Mouse (Mus musculus): Measurements from ENCODE around the gene Clec4n. TPM values are rescaled to one million over a fixed set of nuclear protein-coding genes. Genes with fewer than 3 reads are reported as not detected.
"Not testable (repeated sequence)": the region's sequence is repeated elsewhere in the genome, so short reads cannot be mapped to it uniquely, and the experiment has no call there.

Clec4n gene
- polyA plus RNA-seq (2011; ENCODE audit: insufficient read depth, insufficient read length, low read depth, missing spikeins) = not detected in 2 replicates

DNA sequence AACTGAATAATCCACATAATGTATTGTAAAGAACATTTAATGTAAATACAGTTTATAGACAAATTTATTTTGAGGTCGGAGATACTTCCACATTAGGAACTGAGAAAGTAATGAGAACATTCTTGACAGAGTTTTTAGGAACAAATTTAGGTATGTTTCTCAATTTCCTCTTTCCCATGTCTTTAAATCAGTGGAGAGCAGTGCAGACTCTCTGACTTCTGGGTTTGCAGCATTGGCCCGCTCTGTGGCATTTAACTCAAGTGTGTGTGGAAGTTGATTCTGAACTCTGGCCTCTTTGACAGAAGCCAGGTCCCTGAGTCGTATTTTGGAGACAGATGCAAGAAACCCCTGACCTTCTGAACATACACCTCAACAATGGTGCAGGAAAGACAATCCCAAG lies at the start of gene Clec4n:
Gene Clec4n, plus strand, starts transcription at position 200 of the 400 bp plus-strand sequence.
- Histone ChIP-seq H3K4me3 (ENCODE audit: low read depth, low read length) (no peak within 1 kb of the TSS), H3K27ac (ENCODE audit: insufficient read depth, low read length) (no peak within 1 kb of the TSS), H3K36me3 (ENCODE audit: control insufficient read depth, insufficient read depth, low read length, poor library complexity, severe bottlenecking) (no peaks in the 10 kb centered on the region), H3K9ac (ENCODE audit: low read depth, poor library complexity, severe bottlenecking) (no peak within 1 kb of the TSS), H3K27me3 (ENCODE audit: control insufficient read depth, insufficient read depth, low read length, poor library complexity, severe bottlenecking) (no peaks in the 10 kb centered on the region), H3K9me3 (replicated peaks; ENCODE audit: control insufficient read depth, insufficient read depth, low read length, poor library complexity, severe bottlenecking) (no peaks in the 10 kb centered on the region), H3K4me1 (ENCODE audit: control insufficient read depth, insufficient read depth, low read length) (no peaks in the 10 kb centered on the region)
- TF ChIP-seq POLR2A (IDR thresholded peaks at IDR 0.05; ENCODE audit: insufficient read depth, low read length) (no peak), CTCF (IDR thresholded peaks at IDR 0.05; ENCODE audit: low read depth, low read length) (no peak), EP300 (IDR thresholded peaks at IDR 0.05; ENCODE audit: insufficient read depth, low read depth, low read length) (no peak)

DNA sequence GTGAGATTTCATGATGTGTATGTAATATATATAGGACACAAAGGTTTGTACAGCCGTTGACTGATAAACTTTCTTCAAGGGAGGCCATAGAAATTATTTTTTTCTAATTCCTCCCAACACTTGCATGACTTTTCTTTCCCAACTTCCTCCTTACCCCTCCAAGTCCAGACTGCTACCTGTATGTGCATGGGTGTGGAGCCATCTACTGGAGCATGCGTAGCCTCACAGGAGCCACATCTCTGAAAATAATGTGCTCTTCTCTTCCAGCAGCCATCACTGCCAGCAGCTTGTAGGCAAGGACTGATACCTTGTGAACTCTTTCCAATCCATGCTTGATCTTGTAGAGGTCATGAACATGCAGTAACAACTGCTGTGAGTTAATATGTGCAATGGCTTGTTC lies 44.8 kb upstream of the Clec4n start:
- not testable (repeated sequence) for H3K27me3 ChIP-seq (ENCODE audit: control insufficient read depth, insufficient read depth, low read length, poor library complexity, severe bottlenecking); H3K9me3 ChIP-seq (replicated peaks; ENCODE audit: control insufficient read depth, insufficient read depth, low read length, poor library complexity, severe bottlenecking); H3K27ac ChIP-seq (ENCODE audit: insufficient read depth, low read length); H3K4me1 ChIP-seq (ENCODE audit: control insufficient read depth, insufficient read depth, low read length); H3K9ac ChIP-seq (ENCODE audit: low read depth, poor library complexity, severe bottlenecking); H3K36me3 ChIP-seq (ENCODE audit: control insufficient read depth, insufficient read depth, low read length, poor library complexity, severe bottlenecking); H3K4me3 ChIP-seq (ENCODE audit: low read depth, low read length)
- TF ChIP-seq CTCF (IDR thresholded peaks at IDR 0.05; ENCODE audit: low read depth, low read length) = peak; percentile 50

DNA sequence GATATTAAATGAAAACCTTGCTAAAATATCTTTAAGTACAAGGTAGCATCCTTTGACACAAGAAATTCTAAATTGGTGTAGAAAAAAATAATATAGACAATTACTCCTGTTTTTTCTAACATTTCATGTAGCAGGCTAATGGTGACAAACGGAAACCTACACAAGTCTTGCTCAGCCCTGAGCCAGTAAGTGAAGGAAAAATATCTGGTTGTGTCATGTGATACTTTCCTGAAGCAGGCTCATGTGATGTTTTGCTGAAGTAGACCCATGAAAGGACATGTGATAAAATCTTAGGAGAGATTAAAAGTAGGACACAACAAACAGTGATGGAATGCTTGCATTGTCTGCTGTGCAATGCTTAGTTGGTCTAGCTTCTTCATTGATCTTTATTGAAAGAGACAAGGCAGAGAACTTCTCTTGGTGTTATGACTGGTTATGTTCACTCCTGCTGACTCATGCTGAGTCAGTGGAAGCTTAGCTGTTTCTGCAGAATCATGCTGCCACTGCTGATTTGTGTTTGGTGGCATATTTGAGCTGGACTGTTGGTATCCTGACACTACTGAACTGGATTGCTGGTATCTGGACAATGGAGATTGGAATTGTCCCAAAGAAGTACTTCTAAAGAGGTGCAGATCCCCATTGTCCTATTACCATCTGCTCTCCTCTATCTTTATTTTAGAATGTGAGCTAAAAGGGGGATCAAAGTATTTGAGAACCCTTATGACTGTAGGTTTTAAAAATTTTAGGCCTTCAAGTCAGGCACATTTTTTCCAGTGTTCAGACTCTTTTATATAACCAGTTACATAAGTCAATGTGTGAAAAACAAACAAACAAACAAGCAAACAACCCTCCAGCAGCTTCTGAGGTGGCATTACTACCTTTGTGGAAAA lies 22.2 kb upstream of the Clec4n start:
- Histone ChIP-seq H3K4me3 (ENCODE audit: low read depth, low read length) (no peak overlapping the region), H3K9ac (ENCODE audit: low read depth, poor library complexity, severe bottlenecking) (no peak overlapping the region), H3K36me3 (ENCODE audit: control insufficient read depth, insufficient read depth, low read length, poor library complexity, severe bottlenecking) (no peaks in the 10 kb centered on the region), H3K9me3 (replicated peaks; ENCODE audit: control insufficient read depth, insufficient read depth, low read length, poor library complexity, severe bottlenecking) (peaks cover 13% of the 10 kb centered on the region; the same call in 1 of the 2 replicates), H3K27me3 (ENCODE audit: control insufficient read depth, insufficient read depth, low read length, poor library complexity, severe bottlenecking) (no peaks in the 10 kb centered on the region), H3K4me1 (ENCODE audit: control insufficient read depth, insufficient read depth, low read length) (no peaks in the 10 kb centered on the region), H3K27ac (ENCODE audit: insufficient read depth, low read length) (no peak overlapping the region)
- TF ChIP-seq POLR2A (IDR thresholded peaks at IDR 0.05; ENCODE audit: insufficient read depth, low read length) (no peak), CTCF (IDR thresholded peaks at IDR 0.05; ENCODE audit: low read depth, low read length) (no peak), EP300 (IDR thresholded peaks at IDR 0.05; ENCODE audit: insufficient read depth, low read depth, low read length) (no peak)

GRCm38 (mm10) chr6:123208077-123208439 lies 21.6 kb upstream of the Clec4n start:
- H3K36me3 ChIP-seq (ENCODE audit: control insufficient read depth, insufficient read depth, low read length, poor library complexity, severe bottlenecking); H3K27ac ChIP-seq (ENCODE audit: insufficient read depth, low read length); H3K4me1 ChIP-seq (ENCODE audit: control insufficient read depth, insufficient read depth, low read length); H3K27me3 ChIP-seq (ENCODE audit: control insufficient read depth, insufficient read depth, low read length, poor library complexity, severe bottlenecking); H3K4me3 ChIP-seq (ENCODE audit: low read depth, low read length); H3K9ac ChIP-seq (ENCODE audit: low read depth, poor library complexity, severe bottlenecking): not testable (repeated sequence)
- peaks cover 13% of the 10 kb centered on the region; the same call in 1 of the 2 replicates for H3K9me3 ChIP-seq (replicated peaks; ENCODE audit: control insufficient read depth, insufficient read depth, low read length, poor library complexity, severe bottlenecking)

GRCm38 (mm10) chr6:123211726-123212125 lies 17.9 kb upstream of the Clec4n start:
- Histone ChIP-seq H3K4me3 (ENCODE audit: low read depth, low read length) (no peak overlapping the region), H3K27me3 (ENCODE audit: control insufficient read depth, insufficient read depth, low read length, poor library complexity, severe bottlenecking) (no peaks in the 10 kb centered on the region), H3K4me1 (ENCODE audit: control insufficient read depth, insufficient read depth, low read length) (no peaks in the 10 kb centered on the region), H3K9me3 (replicated peaks; ENCODE audit: control insufficient read depth, insufficient read depth, low read length, poor library complexity, severe bottlenecking) (peaks cover 13% of the 10 kb centered on the region; the same call in 1 of the 2 replicates), H3K36me3 (ENCODE audit: control insufficient read depth, insufficient read depth, low read length, poor library complexity, severe bottlenecking) (no peaks in the 10 kb centered on the region), H3K27ac (ENCODE audit: insufficient read depth, low read length) (no peak overlapping the region), H3K9ac (ENCODE audit: low read depth, poor library complexity, severe bottlenecking) (no peak overlapping the region)
- TF ChIP-seq EP300 (IDR thresholded peaks at IDR 0.05; ENCODE audit: insufficient read depth, low read depth, low read length) (no peak), CTCF (IDR thresholded peaks at IDR 0.05; ENCODE audit: low read depth, low read length) (no peak), POLR2A (IDR thresholded peaks at IDR 0.05; ENCODE audit: insufficient read depth, low read length) (no peak)

DNA sequence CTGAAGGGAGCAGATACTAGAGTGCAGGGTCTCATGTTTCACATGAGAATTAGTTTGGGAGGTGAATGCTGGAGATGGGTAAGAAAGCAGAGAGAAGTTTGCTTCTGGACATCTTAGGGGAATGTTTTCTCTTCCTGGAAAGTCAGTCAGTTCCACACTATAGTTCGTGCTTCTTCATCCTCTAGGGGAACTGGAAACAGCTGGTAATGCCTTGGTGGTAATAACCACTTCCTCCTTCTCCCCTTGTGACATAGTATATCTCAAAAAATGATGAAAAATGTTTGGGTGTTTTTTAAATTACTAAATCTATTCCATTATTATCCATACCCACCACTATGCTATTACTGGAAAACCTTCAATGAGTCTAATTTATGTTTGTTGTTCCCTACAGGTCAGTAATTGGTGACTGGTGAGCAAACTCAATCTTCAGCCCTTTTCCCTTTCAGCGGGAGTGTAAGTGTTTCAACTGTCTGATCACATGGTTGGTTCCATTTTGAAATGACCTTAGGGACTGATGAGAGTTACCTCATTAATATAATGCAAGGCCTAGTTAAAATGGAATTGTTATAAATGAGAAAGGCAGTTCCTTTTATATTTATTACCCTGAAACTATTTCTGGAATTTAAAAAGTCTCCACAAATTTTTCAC lies 2.0 kb upstream of the Clec4n start:
- Histone ChIP-seq H3K4me3 (ENCODE audit: low read depth, low read length) (no peak overlapping the region), H3K27ac (ENCODE audit: insufficient read depth, low read length) (no peak overlapping the region), H3K36me3 (ENCODE audit: control insufficient read depth, insufficient read depth, low read length, poor library complexity, severe bottlenecking) (no peaks in the 10 kb centered on the region), H3K27me3 (ENCODE audit: control insufficient read depth, insufficient read depth, low read length, poor library complexity, severe bottlenecking) (no peaks in the 10 kb centered on the region), H3K9ac (ENCODE audit: low read depth, poor library complexity, severe bottlenecking) (no peak overlapping the region), H3K4me1 (ENCODE audit: control insufficient read depth, insufficient read depth, low read length) (no peaks in the 10 kb centered on the region), H3K9me3 (replicated peaks; ENCODE audit: control insufficient read depth, insufficient read depth, low read length, poor library complexity, severe bottlenecking) (no peaks in the 10 kb centered on the region)
- TF ChIP-seq EP300 (IDR thresholded peaks at IDR 0.05; ENCODE audit: insufficient read depth, low read depth, low read length) (no peak), CTCF (IDR thresholded peaks at IDR 0.05; ENCODE audit: low read depth, low read length) (no peak), POLR2A (IDR thresholded peaks at IDR 0.05; ENCODE audit: insufficient read depth, low read length) (no peak)

All from ES-Bruce4 (cell line).